Mouse (Mus musculus) Patski (cell line): ENCODE data around the gene Cby1. TPM values are rescaled to one million over a fixed set of nuclear protein-coding genes. Genes with fewer than 3 reads are reported as not detected.
A peak's percentile ranks its signal among the peaks of the same experiment; 100 is the strongest.

Source experiments
- ATAC-seq: fragments of 100-300 bp; one replicate; pipeline ENCODE4 v1.8.0; 2021
- CTCF ChIA-PET: fragments of 350-600 bp; sonication (Branson Sonifier 250); formaldehyde crosslinking; loops from one replicate; lab custom pipeline; 2022; ENCODE audit warnings: inconsistent platforms; lab: Charles Lee
- POLR2A ChIA-PET: fragments of 350-600 bp; sonication (Branson Sonifier 250); formaldehyde crosslinking; loops from one replicate; lab custom pipeline; 2022; ENCODE audit warnings: antibody characterized with exemption, inconsistent platforms; lab: Charles Lee
- DNase-seq: peaks from one replicate; pipeline ENCODE4 v3.0.0-alpha.2; 2011; ENCODE audit warnings: low read depth, low spot score
- H3K27me3 ChIP-seq: fragments of 371-371 bp; one replicate; pipeline ENCODE4 v1.5.1; 2021
- CTCF ChIP-seq: fragments of 100-300 bp; IDR thresholded peaks from one replicate; pipeline ENCODE4 v1.5.1; 2021
- in situ Hi-C: fragments of 300-500 bp; cut with MboI; formaldehyde crosslinking; loops from 3 replicates; pipeline ENCODE4 v1.11.1; 2018; ENCODE audit warnings: low pct_unique_long_range_greater_than_20kb, mixed read lengths
- polyA plus RNA-seq: library from polyadenylated mRNA; unstranded; gene quantifications from one replicate; pipeline ENCODE4 v1.2.3, GENCODE M21; 2021

Cby1 gene
- polyA plus RNA-seq: 46.0 TPM

DNA sequence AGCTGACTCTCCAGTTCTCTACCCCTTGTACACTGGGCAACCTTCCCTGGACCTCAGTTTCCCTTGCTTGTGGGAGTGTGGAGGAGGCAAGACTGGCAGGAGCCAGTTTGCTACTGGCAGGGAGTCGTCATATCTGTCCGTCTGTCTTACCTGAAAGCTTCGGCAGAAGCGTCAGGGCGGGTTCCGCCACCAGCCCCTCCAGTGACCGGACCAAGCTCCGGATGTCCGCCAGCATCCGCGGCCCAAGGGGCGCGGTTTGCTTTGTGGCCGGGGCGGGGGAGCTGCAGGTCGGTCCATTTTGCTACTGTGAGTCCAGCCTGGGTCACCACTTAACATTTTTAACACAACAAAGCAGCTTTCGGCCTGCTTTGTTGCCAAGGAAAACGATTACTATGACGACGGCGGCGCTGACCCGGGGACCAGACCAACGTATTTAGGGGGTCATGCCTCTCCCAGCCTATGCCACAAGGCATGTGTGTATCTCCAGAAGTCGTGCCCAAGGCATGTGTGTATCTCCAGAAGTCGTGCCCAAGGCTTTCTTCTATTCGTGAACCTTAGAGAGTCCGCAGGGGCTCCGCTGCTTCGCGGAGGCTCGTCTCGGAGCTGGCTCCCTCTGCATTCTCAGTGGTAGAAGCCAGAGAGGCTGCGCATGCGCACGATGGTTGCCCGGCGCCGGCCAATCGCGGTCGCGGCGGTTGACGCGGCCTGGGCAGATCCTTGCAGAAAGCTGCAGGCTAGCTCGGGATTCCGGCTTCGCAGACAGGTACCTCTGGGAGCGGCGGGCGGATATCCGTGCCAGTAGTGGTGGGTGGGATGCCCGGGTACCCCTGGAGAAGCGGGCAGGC, at the start of gene Cby1, which contains the start of gene Fam227a:
Gene Cby1, plus strand, starts transcription at position 669 of the 845 bp plus-strand sequence.
Gene Fam227a, minus strand, starts transcription at position 426 of the 845 bp plus-strand sequence.
- no peak for TF ChIP-seq CTCF
- peak; percentile 67 for ATAC-seq
- CTCF ChIA-PET: interaction anchor here (0.8 to 2.3 kb wide), 8 partner anchors 9 to 416 kb away, joined by 3 to 9 read pairs (median 3); partner anchors contain the start of gene Tomm22
- no peaks in the 10 kb centered on the region for H3K27me3 ChIP-seq
- peak; percentile 69 for DNase-seq
- POLR2A ChIA-PET: interaction anchor here (1.3 to 1.7 kb wide), 3 partner anchors 24 to 67 kb away, joined by 4 to 8 read pairs (median 4); no protein-coding TSS in a partner anchor
- in situ Hi-C loops: loop anchor here (5.0 kb wide), 1 partner anchor 436 kb away; no protein-coding TSS in a partner anchor

DNA sequence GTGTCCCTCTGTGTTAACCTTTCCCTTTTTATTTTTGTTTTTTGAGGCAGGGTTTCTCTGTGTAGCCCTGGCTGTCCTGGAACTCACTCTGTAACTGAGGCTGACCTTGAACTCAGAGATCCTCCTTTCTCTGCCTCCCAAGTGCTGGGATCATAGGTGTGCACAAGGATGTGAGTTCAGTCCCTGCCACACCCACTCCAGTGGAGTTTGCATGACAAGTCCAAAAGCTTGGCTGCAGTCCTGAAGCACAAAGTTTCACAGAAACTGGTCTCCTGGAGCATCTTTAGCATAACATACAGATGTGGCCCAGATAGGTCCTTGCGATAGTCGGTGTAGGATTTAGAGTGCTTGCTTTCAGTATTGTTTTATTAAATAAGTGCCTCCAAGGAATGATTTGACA, 49.8 kb upstream of the Cby1 start:
- POLR2A ChIA-PET: no interaction called here
- no peak for DNase-seq
- no peaks in the 10 kb centered on the region for H3K27me3 ChIP-seq
- no peak for TF ChIP-seq CTCF
- ATAC-seq: no peak
- in situ Hi-C loops: loop anchor here (5.0 kb wide), 1 partner anchor 142 kb away; no protein-coding TSS in a partner anchor
- CTCF ChIA-PET: no interaction called here

DNA sequence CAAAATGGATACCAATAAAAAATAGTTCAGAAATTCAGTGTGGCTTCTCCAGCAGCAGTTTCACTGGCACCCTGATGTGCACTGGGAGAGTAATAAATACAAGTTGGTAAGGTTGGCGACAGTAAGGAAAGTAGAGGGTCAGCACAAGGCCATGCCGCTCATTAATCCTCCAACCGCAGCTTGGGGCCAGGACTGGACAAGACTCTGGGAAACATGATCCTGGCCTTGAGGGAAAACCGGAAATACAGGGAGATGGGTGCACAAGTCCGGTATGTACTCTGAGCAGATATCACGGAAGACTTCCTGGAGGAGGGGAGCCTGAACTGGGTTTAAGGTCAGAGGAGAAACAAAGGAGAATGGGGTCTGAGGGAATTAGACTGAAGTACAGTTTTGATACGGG, 43.5 kb upstream of the Cby1 start:
- in situ Hi-C loops: no loop called here
- DNase-seq (no peak), ATAC-seq (no peak)
- ChIA-PET POLR2A (interaction anchor here (0.6 kb wide), 1 partner anchor 294 kb away, joined by 3 read pairs; no protein-coding TSS in a partner anchor), CTCF (no interaction called here)
- no peaks in the 10 kb centered on the region for H3K27me3 ChIP-seq
- no peak for TF ChIP-seq CTCF

DNA sequence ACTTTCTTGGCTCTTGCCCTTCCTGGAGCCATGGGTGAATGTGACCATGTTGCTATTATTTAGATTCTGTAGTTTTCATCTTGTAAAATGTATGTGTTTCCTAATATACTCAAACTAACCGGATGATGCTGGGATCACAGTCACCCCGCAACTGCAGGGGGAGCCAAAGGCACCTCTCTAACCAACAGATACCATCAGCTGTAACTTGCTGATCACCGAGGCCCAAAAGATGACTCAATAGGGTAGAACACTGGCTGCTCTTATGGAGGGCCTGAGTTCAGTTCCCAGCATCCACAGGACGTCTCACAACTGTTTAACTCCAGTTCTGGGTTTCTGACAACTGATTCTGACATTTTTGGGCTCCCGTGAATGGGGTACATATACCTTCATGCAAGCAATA, 42.3 kb upstream of the Cby1 start:
- H3K27me3 ChIP-seq: no peaks in the 10 kb centered on the region
- ChIA-PET CTCF (no interaction called here), POLR2A (no interaction called here)
- ATAC-seq (no peak), DNase-seq (no peak)
- in situ Hi-C loops: no loop called here
- no peak for TF ChIP-seq CTCF

DNA sequence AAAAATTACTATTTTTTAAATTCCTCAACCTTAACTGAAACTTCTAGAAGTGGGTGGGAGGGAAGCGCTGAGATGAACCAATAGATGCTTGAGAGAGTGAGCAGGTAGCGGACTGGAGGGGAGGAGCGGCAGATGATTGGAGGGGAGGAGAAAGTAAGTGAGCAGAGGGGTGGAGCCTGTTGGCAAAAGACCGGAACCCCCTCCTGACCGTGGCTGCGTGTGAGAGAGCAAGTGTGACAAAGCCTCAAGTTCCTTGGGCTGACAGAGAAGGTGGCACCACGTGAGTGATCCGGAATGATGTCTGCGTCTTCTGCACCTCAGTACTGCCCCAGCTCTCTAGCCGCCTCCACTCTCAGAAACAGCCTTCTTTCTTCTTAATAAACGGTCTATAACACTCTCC, 41.9 kb upstream of the Cby1 start:
- no peak for ATAC-seq
- in situ Hi-C loops: no loop called here
- TF ChIP-seq CTCF: no peak
- ChIA-PET CTCF (no interaction called here), POLR2A (no interaction called here)
- H3K27me3 ChIP-seq: no peaks in the 10 kb centered on the region
- DNase-seq: no peak

DNA sequence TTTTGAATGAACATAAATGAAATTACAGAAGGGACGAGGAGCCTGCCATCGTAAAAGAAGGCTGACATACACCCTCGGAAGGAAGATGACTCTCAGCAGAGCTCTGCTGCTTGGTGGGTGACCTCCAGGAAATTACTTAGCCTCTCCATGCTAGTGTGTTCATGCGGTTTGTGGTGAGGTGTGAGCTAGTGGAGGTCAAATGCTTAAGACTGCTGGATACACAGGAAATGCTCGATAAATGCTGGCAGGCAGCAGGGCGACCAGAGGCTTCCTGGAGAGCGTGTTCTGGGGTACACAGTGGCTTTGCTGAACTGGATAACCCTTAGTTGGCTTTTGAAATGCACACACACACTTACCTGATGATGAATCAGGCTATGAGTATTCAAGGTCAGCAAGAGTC, 40.5 kb upstream of the Cby1 start:
- TF ChIP-seq CTCF: no peak
- ChIA-PET POLR2A (no interaction called here), CTCF (no interaction called here)
- DNase-seq (no peak), ATAC-seq (no peak)
- in situ Hi-C loops: no loop called here
- H3K27me3 ChIP-seq: no peaks in the 10 kb centered on the region

DNA sequence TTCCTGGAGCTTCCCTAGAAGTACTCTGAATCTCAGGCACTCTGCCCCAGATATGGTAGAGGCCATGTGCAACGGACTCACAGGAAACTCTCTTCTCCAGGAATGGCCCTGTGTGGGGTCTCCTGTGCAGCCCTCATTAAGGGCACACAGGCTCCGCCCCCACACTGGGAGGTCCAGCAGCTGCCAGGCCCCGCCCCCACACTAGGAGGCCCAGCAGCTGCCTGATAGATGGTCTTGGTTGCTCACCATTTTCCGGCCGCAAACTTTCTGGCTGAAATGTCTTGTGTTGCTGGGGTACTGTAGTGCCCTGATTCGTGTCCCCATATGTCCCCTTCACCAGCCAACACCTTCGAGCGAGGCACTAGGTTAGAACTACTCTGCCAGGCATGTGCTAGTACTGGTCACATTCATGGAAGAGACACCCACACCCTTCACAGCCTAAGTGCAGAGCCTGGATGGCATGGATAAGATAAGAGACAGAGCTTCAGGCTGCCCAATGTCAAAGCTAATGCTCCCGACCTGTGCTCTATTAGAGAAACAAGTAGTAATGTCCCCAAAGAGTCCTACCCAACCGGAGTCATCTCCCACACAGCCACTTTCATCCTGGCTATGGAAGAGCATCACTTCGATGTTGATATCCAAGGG, 39.1 kb upstream of the Cby1 start:
- in situ Hi-C loops: no loop called here
- DNase-seq: no peak
- TF ChIP-seq CTCF: no peak
- ATAC-seq: no peak
- ChIA-PET CTCF (no interaction called here), POLR2A (no interaction called here)
- no peaks in the 10 kb centered on the region for H3K27me3 ChIP-seq

DNA sequence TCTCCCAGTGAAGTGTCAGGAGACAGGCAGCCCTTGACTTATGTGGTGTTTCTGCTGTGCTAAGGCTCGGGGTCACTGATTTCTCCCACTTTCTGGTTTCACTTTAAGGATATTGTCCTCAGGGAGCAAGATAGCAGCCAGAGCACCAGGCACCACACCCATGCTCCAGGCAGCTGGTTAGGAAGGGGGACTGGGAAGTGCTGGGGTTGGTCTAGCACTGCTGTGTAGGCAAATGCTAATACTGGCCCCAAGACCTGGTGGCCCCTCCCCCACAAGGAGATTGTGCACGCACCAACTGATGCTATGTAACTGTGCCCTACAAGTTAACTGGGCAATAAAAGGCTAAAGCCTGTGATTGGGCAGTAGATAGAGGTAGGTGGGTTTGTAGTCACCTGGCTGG, 28.5 kb upstream of the Cby1 start:
- TF ChIP-seq CTCF: no peak
- ATAC-seq: no peak
- in situ Hi-C loops: no loop called here
- CTCF ChIA-PET: interaction anchor here (1.7 kb wide), 1 partner anchor 21 kb away, joined by 6 read pairs; no protein-coding TSS in a partner anchor
- no peak for DNase-seq
- POLR2A ChIA-PET: no interaction called here
- no peaks in the 10 kb centered on the region for H3K27me3 ChIP-seq

DNA sequence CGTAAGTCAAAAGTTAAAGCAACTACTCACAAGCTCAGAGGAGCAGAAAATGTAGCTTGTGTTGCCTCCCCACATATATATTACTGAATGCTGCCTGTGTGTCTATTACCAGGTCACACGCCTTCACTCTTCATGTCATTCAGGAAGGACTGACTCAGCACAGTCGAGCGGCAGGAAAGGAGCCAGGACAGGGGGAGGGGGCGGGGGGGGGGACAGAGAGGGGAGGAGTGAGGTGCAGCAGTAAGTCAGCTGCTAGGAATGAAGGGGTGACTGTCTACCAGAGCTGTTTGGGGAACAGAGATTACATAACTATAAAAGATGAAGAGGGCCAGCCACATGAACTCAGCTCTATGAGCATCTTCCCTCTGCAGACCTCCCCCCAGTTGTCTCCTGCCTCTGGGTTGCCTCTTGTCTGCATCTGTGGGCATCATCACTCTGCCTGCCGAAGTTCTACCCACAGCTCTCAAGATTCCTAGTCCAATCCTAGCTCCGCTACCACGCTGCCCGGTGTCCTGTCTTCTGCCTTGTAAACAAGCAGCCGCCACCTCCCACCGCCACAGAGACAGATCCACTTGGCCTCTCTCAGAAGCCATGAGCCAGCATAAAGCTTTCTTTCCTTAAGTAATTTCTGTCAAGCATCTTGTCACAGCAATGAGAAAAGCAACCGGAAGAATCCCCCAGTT, 17.7 kb upstream of the Cby1 start:
- H3K27me3 ChIP-seq: no peaks in the 10 kb centered on the region
- no peak for ATAC-seq
- ChIA-PET POLR2A (interaction anchor here (0.9 kb wide), 1 partner anchor 18 kb away, joined by 4 read pairs; no protein-coding TSS in a partner anchor), CTCF (no interaction called here)
- in situ Hi-C loops: no loop called here
- DNase-seq: no peak
- no peak for TF ChIP-seq CTCF

DNA sequence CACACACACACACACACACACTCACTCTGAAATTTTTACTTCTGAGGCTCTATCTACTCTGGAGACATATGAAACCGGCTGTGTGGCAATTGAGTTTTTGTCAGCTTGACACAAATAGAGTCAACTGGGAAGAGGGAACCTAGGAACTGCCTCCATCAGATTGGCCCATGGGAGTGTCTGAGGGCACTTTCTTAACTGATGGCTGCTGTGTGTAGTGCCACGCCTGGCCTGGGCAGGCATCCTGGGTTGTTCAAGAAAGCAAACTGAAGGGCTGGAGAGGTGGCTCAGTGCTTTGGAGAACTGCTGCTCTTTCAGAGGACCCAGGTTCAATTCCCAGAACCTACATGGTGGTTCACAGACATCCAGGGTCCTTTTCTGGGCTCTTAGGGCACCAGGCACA, 13.5 kb upstream of the Cby1 start:
- in situ Hi-C loops: no loop called here
- ATAC-seq: no peak
- ChIA-PET CTCF (no interaction called here), POLR2A (no interaction called here)
- H3K27me3 ChIP-seq: no peaks in the 10 kb centered on the region
- TF ChIP-seq CTCF: no peak
- no peak for DNase-seq
